Mouse (Mus musculus) stomach, postnatal 0 days (tissue): ENCODE data around the gene Fignl2. TPM values are rescaled to one million over a fixed set of nuclear protein-coding genes. Genes with fewer than 3 reads are reported as not detected.

Experiments
- ATAC-seq: fragments of 200-750 bp; cut with Nextera tagmentation; 2 replicates; pipeline ENCODE4 v1.8.0; 2017; ENCODE audit not compliant: low FRiP score, low TSS enrichment
- DNase-seq: peaks from one replicate; pipeline ENCODE4 v3.0.0-alpha.2; 2016; ENCODE audit warnings: low spot score
- H3K27ac ChIP-seq: fragments of 300-500 bp; sonication (generic); replicated peaks from 2 replicates; pipeline ENCODE4 v1.5.1; 2014; ENCODE audit warnings: mild to moderate bottlenecking, control low read depth
- H3K27me3 ChIP-seq: fragments of 300-500 bp; sonication (generic); 2 replicates; pipeline ENCODE4 v1.6.1; 2014; ENCODE audit warnings: low read length; ENCODE audit not compliant: control insufficient read depth, insufficient read depth
- H3K36me3 ChIP-seq: fragments of 300-500 bp; sonication (generic); 2 replicates; pipeline ENCODE4 v1.6.1; 2014; ENCODE audit warnings: low read length, mixed read lengths; ENCODE audit not compliant: control insufficient read depth, insufficient read depth
- H3K4me1 ChIP-seq: fragments of 300-500 bp; sonication (generic); replicated peaks from 2 replicates; pipeline ENCODE4 v1.6.1; 2014; ENCODE audit warnings: antibody characterized with exemption; ENCODE audit not compliant: control insufficient read depth, insufficient read depth
- H3K4me2 ChIP-seq: fragments of 300-500 bp; sonication (generic); replicated peaks from 2 replicates; pipeline ENCODE4 v1.6.1; 2014; ENCODE audit warnings: low read depth, mild to moderate bottlenecking, control low read depth, moderate library complexity
- H3K4me3 ChIP-seq: fragments of 300-500 bp; sonication (generic); 2 replicates; pipeline ENCODE4 v1.5.1; 2014; ENCODE audit warnings: low read depth, low read length, control low read depth
- H3K9ac ChIP-seq: fragments of 300-500 bp; sonication (generic); 2 replicates; pipeline ENCODE4 v1.6.1; 2014; ENCODE audit warnings: mild to moderate bottlenecking, low read length, control low read depth, mixed read lengths
- H3K9me3 ChIP-seq: fragments of 300-500 bp; sonication (generic); 2 replicates; pipeline ENCODE4 v1.6.1; 2016; ENCODE audit warnings: low read length; ENCODE audit not compliant: control insufficient read depth
- CTCF ChIP-seq: IDR thresholded peaks from 2 replicates; pipeline ENCODE4 v1.5.1; 2016; ENCODE audit warnings: antibody characterized with exemption, low read depth, mild to moderate bottlenecking, moderate library complexity
- EP300 ChIP-seq: optimal IDR thresholded peaks from 2 replicates; pipeline ENCODE3; 2016; ENCODE audit warnings: antibody characterized with exemption
- WGBS: fragments of 180-500 bp; shearing (Covaris S2); extraction: QIAGEN DNeasy Blood & Tissue Kit; methylation state at CpG from one replicate; pipeline ENCODE4 v1.1.7; 2014; 5-methylcytosine and 5-hydroxymethylcytosine counted together
- polyA plus RNA-seq: library from polyadenylated mRNA; unstranded; fragments of >200 nt; fragmentation: Nextera tagmentation; extraction: Ambion mirVana; gene quantifications from 2 replicates; pipeline ENCODE4 v1.2.1, GENCODE M21; 2015

Fignl2 gene
- 0.19 and 0.22 TPM in 2 replicates for polyA plus RNA-seq

DNA sequence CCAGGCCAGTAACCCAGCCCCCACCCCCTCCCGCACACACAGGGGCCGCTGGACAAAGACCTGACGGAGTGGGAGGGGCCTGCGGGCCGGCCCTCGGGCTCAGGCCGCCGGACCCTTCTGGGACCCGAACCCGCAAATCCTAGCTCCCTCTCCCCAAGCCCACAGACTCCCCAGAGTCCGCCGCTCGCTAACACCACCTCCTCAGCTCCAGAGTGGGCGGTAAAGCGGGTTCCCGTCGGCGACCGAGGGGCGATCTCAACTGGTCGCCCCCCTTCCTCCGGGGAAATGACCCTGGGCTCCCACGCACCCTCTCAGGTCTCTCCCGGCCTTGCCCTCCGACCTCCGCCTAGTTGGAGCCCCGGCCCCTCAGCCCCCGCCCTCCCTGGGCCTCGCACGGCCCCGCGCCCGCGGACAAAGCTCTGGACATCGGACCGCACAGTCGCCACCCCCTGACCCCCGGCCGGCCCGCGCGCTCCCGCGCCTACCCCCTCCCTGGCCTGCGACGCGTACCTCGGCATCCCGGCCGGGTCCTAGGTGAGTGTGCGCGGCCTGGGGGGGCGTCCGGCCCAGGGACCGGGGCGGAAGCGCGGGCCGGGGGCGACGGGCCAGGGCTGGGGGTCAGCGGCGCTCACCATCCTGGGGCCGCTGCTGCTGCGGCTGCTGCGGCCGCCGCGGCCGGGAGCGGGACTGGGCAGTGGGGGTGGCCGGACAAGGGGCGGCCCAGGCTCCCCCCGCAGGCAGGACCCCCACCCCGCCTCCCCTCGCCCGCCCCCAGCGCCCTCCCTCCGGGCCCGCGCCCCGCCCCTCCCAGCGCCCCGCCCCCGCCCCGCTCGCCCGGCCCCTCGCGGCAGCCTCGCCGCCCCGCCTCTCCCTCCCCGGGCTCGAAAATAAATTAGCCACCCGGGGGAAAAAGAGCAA is at the start of gene Fignl2:
TSS of gene Fignl2 (minus strand) at position 755 of the 918 bp plus-strand sequence.
- Histone ChIP-seq H3K27ac (peak within 1 kb of the TSS; percentile 90), H3K36me3 (no peaks in the 10 kb centered on the region), H3K9ac (peak within 1 kb of the TSS; percentile 72), H3K4me3 (peak within 1 kb of the TSS; percentile 78), H3K9me3 (no peaks in the 10 kb centered on the region), H3K4me2 (peak within 1 kb of the TSS; percentile 88), H3K27me3 (no peaks in the 10 kb centered on the region), H3K4me1 (0 out of 2 replicates have a peak, but pooled peaks cover 2% of the 10 kb centered on the region)
- TF ChIP-seq EP300 (no peak), CTCF (no peak)
- DNase-seq (peak; percentile 33), ATAC-seq (peak; percentile 38)
- WGBS: 1% methylated on average over 49 of the region's 96 CpGs

DNA sequence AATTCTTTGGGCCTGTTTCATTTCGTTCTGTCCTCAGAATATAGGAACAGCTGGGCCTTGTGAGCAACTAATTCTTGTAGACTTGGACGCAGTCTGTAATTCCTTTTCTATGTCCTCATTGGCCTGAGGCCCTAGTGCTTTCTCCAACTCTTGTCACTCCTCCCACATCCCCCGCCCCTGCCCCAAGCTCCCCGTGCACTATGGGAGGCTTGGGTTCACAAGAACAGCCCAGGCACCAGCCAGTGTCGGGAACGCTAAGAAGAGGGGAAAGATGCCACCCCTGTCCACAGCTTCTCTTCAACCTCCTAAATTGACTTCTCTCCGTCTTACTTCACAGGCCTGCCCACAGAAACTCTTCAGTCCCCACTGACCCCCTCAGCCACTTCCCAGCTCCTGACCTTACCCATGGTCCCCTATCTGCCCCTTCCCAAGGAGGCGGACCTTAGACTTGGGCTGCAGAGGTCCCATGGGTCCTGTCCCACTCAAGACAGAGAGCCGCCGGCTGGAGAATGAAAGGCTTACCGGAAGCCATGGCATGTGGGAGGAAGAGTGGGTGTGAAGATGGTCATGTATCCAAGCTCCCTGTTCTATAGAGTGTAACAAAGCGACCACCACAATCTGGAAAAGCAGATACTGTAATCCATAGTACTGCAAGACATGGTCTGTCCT is 48.6 kb upstream of the Fignl2 start:
- H3K4me1 ChIP-seq: peaks cover 6% of the 10 kb centered on the region; the same call in 1 of the 2 replicates
- no peak overlapping the region for H3K4me2 ChIP-seq
- H3K9me3 ChIP-seq: no peaks in the 10 kb centered on the region
- 54% methylated on average over 12 of the region's 12 CpGs for WGBS
- DNase-seq (no peak), ATAC-seq (peak; percentile 64; the same call in 1 of the 2 replicates)
- no peaks in the 10 kb centered on the region for H3K36me3 ChIP-seq
- H3K27ac ChIP-seq: peak overlapping the region; percentile 76
- no peak for TF ChIP-seq EP300
- TF ChIP-seq CTCF: no peak
- 0 out of 2 replicates have a peak overlapping the region, but pooled peaks have one; percentile 18 for H3K9ac ChIP-seq
- H3K27me3 ChIP-seq: no peaks in the 10 kb centered on the region
- H3K4me3 ChIP-seq: no peak overlapping the region

DNA sequence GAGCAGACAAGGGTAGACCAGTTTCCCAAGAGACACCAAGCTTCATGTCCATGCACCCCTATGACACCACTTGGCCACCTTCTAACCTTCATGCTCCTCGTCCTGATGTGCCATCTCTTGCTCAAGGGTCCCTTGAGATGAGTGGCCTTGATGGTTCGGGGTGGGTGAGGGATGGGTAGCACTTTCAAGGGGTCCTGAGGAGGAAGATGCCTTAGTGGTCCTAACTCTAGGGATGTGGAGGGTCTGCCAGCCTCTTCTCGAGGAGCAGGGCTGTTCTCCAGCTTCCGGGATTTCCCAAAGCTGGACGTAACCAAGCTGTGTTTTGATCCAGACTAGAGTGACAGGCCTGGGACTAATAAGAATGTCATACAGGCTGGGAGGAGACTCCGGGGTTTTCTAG is 47.2 kb upstream of the Fignl2 start:
- Histone ChIP-seq H3K9ac (no peak overlapping the region), H3K9me3 (no peaks in the 10 kb centered on the region), H3K27me3 (no peaks in the 10 kb centered on the region), H3K4me1 (peaks cover 3% of the 10 kb centered on the region; the same call in 1 of the 2 replicates), H3K4me2 (no peak overlapping the region), H3K4me3 (no peak overlapping the region), H3K36me3 (no peaks in the 10 kb centered on the region), H3K27ac (peak overlapping the region; percentile 73; the same call in 1 of the 2 replicates)
- ATAC-seq (no peak), DNase-seq (no peak)
- no peak for TF ChIP-seq CTCF
- whole genome bisulfite sequencing: 88% methylated on average over 6 of the region's 6 CpGs

DNA sequence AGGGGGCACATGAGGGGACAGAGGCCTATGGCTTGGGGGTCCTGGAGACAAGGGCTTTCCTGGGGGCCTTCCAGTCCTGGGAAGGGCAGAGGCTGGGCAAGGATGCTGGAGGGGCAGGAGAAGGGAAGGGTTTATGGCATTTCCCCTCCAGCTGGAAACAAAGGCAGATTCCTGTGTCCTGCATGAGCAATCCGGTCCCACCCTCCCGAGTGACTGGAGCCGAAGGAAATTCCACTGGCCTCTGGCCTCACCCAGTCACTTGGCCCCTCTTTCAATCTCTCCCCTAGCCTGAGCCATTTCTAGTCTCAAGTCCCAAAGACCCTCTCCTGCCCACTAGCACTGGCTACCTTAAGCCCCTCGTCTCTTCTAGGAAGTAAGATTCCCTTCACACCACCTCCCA is 44.8 kb upstream of the Fignl2 start:
- Histone ChIP-seq H3K27me3 (no peaks in the 10 kb centered on the region), H3K4me3 (no peak overlapping the region), H3K36me3 (no peaks in the 10 kb centered on the region), H3K4me2 (no peak overlapping the region), H3K4me1 (peaks cover 3% of the 10 kb centered on the region; the same call in 1 of the 2 replicates), H3K9me3 (no peaks in the 10 kb centered on the region), H3K9ac (no peak overlapping the region), H3K27ac (0 out of 2 replicates have a peak overlapping the region, but pooled peaks have one; percentile 53)
- 46% methylated on average over 4 of the region's 4 CpGs for WGBS
- ATAC-seq: no peak
- no peak for DNase-seq
- TF ChIP-seq EP300: no peak

DNA sequence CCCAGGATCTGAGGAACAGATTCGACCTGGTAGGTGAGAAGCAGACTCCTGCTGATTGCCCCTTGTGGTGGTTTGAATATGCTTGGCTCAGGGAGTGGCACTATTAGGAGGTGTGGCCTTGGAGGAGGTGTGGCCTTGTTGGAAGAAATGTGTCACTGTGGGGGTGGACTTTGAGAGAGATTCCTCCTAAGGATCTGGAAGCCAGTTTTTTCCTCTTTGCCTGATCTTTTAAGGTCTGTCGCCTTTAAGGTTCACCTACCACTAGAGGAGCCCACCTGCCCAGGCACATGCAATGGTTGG is 43.9 kb upstream of the Fignl2 start:
- TF ChIP-seq CTCF (peak; percentile 41), EP300 (no peak)
- DNase-seq (no peak), ATAC-seq (peak; percentile 45; the same call in 1 of the 2 replicates)
- Histone ChIP-seq H3K4me3 (no peak overlapping the region), H3K9me3 (no peaks in the 10 kb centered on the region), H3K9ac (no peak overlapping the region), H3K4me1 (peaks cover 3% of the 10 kb centered on the region; the same call in 1 of the 2 replicates), H3K27ac (no peak overlapping the region), H3K27me3 (no peaks in the 10 kb centered on the region), H3K4me2 (no peak overlapping the region), H3K36me3 (no peaks in the 10 kb centered on the region)
- 47% methylated on average over 2 of the region's 2 CpGs for WGBS
